Mouse (Mus musculus): ENCODE measurements around the gene Ctcf.

The Ctcf gene

GRCm38 (mm10) chr8:105702001-105702401, 65.6 kb downstream of the Ctcf start:
- peak; percentile 60 to 63 for DNase-seq

DNA sequence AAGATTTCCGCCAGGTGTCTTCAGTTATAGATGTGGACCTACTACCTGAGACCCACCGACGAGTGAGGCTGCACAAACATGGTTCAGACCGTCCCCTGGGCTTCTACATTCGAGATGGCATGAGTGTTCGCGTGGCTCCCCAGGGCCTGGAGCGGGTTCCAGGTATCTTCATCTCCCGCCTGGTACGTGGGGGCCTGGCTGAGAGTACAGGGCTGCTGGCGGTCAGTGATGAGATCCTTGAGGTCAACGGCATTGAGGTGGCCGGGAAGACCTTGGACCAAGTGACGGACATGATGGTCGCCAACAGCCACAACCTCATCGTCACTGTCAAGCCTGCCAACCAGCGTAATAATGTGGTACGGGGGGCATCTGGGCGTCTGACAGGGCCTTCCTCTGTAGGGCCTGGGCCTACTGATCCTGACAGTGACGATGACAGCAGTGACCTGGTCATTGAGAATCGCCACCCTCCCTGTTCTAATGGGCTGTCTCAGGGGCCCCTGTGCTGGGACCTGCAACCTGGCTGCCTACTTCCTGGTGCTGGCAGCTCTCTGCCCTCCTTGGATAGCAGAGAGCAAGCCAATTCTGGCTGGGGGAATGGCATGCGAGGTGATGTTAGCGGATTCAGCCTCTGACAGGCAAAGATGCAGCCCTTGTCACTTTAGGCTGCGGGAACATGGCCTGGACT, 66.5 kb downstream of the Ctcf start:
- peak; percentile 61 to 65 for DNase-seq

DNA sequence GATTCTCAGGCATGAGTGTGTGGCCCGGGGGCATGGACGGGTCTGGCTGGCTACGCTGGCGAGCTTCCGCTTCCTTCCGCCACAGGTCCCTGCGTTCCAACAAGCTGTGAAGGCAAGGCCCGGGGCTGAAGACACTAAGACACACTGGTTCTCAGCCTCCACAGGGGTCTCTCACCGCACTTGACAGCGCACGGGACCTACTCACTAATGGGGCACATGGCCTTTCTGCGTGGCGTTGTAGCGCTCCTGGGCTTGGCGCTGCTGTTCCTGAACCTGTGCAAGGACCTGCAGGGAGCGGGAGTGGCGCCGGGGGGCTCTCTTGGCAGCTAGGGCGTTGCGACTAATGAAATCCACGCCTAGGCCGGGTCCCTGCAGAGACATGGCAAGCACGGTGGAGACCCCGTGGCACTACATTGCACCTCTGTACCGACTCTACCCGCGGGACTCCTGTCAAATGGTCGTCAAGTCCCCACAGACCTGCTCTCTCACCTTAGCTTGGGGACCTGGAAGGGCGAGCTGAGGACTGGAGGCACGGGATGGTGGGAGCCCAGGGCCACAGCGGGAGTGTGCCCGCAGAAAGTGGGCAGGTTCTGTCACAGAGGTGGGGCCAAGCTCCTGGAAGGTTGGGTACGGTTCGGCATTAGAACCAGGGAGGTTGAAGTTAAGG, 67.9 kb downstream of the Ctcf start:
- peak; percentile 64 to 71 for DNase-seq

- DNase-seq, result peak; percentile 89 to 90
Observed at GRCm38 (mm10) chr8:105704955-105705354, 68.6 kb downstream of the Ctcf start.

DNA sequence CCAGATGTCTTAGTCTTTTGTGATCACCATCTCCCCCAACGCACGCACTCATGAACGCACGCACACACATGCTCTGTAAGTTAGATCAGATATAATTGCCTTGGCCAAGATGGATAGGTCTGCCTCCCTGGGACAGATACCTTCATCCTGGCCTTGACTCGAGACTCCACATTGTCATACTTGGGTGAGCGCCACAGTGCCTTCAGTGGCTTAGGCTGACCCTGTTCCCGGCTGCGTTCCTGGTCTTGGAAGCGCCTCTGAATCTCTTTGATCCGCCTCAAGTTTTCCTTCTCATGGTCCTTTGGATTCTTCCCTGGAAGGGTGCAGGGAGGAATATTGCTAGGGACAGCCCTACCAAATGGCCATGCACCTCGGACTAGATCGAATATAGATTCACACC, 70.1 kb downstream of the Ctcf start:
- DNase-seq, result no peak

DNA sequence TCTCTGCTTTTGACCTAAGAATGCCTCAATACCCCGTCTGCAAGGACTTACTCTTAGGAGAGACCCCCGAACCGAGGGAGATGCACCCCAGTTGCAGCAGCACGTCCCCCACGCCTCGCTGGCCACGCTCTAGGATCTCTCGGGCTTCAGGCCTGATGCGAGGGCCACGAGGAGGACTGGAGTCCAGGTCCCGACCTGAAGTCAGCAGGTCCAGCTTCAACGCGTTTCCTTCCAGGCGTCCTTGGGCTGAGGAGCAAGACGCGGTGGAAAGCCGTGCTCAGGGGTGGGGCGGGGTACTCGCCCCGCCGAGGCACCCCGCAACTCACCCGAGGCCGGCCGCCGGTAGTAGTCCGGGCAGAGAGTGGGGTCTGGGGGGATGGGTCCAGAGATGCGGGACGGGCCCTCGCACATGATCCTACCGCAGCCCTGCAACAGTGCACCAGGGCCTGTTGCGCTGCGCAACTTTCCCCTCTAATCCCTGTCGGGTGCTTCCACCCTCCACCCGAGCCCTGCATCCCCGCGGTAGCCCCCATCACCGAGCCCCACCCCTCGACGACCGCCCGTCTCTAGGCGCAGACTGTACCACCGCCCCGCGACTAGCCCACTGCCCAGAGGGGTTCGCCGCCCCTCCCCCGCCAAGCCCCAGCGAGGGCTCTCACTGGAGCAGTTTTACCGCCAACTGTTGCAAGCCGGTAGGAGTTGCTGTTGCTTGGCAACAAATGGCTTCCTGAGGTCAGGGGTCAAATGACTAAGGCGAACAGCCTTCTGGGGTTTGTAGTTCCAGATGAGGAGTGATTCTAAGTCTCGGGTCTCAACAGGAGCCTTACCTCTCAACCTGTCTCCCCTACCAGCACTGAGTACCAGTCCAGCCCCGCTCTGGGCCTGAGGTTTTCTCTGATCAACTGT, 71.4 kb downstream of the Ctcf start, which contains the start of the genes 4933405L10Rik and Enkd1:
Gene 4933405L10Rik (plus strand): TSS at position 158 of the 906 bp plus-strand sequence.
Gene Enkd1 (minus strand): TSS at position 713 of the 906 bp plus-strand sequence.
- peak; percentile 83 to 87 for DNase-seq

GRCm38 (mm10) chr8:105708675-105709074, 72.3 kb downstream of the Ctcf start:
- DNase-seq, result no peak

DNA sequence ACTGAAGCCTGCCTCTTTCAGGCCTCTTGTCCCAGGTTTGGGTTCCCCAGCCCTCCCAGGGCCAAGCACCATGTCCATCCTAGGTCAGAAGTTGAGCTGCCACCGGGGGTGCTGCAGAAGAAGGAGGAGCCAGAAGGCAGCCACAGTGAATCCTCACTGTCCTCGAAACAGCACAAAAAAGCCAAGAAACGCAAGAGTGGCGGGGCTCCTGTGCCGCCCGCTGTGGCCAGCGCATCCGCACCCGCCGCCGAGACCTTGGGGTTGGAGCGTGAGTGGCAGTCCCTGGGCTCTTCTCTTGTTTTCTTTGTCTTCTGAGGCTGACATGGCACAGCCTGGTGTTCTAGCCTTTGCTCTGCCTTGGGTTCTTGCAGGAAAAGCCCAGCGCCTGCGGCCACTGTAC, 72.9 kb downstream of the Ctcf start:
- peak in 1 of 2 experiments; percentile 14 for DNase-seq

- DNase-seq, result no peak
Observed at GRCm38 (mm10) chr8:105712286-105712685, 75.9 kb downstream of the Ctcf start.

DNA sequence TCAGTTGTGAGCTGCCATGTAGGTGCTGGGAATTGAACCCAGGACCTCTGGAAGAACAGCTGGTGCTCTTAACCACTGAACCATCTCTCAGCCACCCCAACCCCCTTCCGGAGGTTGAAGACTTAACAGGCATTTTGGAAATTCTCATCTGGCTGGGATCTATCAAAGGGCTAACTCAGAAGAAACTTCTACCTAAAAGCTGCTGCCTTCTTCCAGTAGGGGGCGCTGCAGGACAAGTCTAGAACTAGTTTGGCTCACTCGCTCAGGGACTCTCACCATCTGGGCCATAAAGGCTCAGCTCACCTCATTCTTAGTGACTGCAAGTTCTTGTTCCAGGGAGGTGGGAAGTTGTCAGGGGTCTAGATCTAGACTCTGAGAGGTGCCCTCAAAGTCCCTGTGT, 77.8 kb downstream of the Ctcf start:
- DNase-seq, result peak; percentile 89 to 95

- DNase-seq, result no peak
Observed at GRCm38 (mm10) chr8:105715042-105715441, 78.7 kb downstream of the Ctcf start.

- DNase-seq, result no peak
Observed at GRCm38 (mm10) chr8:105716302-105716945, 80.1 kb downstream of the Ctcf start.

GRCm38 (mm10) chr8:105719637-105720036, 83.3 kb downstream of the Ctcf start:
- DNase-seq, result no peak

- DNase-seq, result peak in 1 of 2 experiments; percentile 51
Observed at GRCm38 (mm10) chr8:105722861-105723260, 86.5 kb downstream of the Ctcf start.

DNA sequence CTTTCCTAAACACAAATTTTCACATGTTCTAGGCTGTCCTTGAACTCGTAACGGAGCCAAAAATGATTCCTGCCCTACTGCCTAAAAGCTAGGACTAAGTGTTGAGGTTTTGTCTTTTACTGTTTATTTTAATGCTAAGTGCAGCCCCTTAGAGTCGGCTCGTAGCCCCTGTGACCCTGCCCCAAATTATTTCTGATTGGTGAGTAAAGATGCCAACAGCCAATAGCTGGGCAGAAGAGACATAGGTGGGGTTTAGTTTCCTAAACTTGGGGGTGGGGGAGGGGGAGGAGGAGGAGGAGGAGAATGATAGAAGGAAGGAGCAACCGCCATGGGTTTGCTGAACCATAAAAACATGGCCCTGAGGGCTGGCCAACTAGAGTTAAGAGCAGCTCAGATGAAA, 89.4 kb downstream of the Ctcf start:
- DNase-seq, result no peak

- DNase-seq, result no peak
Observed at GRCm38 (mm10) chr8:105727397-105728124, 91.2 kb downstream of the Ctcf start.

DNA sequence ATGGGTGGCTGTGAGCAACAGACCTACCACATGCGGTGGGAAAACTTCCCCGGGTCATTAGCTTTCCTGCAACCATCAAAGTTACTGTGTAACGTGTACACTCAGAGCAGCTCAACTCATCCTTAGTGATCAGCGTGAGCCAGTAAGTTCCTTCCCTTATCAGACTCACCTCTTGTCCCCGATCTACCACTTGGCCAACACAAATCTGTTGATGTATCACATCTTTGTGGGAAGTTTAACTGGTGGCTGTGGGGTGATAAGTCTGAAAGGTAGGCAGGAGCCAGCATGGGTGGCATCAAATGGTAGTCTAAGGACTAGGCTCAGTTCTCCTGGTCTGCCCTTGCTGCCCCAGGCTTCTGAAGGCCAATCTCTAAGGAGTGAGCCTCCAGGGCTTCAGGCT, 95.8 kb downstream of the Ctcf start:
- DNase-seq, result no peak

Measured in cerebellum, postnatal 25 days (tissue).